Mouse (Mus musculus): ENCODE results near the gene Olfr1121. TPM values are rescaled to one million over a fixed set of nuclear protein-coding genes. Genes with fewer than 3 reads are reported as not detected.

The Olfr1121 gene
- total and polyA plus RNA-seq, 3 experiments = not detected

Other genes starting within 250 kb of the Olfr1121 start
- gene Olfr1110, start 229.6 kb upstream of the Olfr1121 start, total RNA-seq (2012; rRNA removed) = not detected in 2 replicates
- gene Olfr1110, start 229.6 kb upstream of the Olfr1121 start, polyA plus RNA-seq (2012; ENCODE audit: insufficient read depth in 1 of 2, insufficient read length in 2 of 2, low read depth in 1 of 2, low replicate concordance in 2 of 2, missing spikeins in 1 of 2) = not detected
- gene Olfr1111, start 217.3 kb upstream of the Olfr1121 start, total RNA-seq (2012; rRNA removed) = not detected in 2 replicates
- gene Olfr1111, start 217.3 kb upstream of the Olfr1121 start, polyA plus RNA-seq (2012; ENCODE audit: insufficient read depth in 1 of 2, insufficient read length in 2 of 2, low read depth in 1 of 2, low replicate concordance in 2 of 2, missing spikeins in 1 of 2) = not detected
- not detected in 2 replicates for gene Olfr1112, start 182.1 kb upstream of the Olfr1121 start, total RNA-seq (2012; rRNA removed)
- gene Olfr1112, start 182.1 kb upstream of the Olfr1121 start, polyA plus RNA-seq (2012; ENCODE audit: insufficient read depth in 1 of 2, insufficient read length in 2 of 2, low read depth in 1 of 2, low replicate concordance in 2 of 2, missing spikeins in 1 of 2) = not detected
- gene Olfr1113, start 160.9 kb upstream of the Olfr1121 start, total RNA-seq (2012; rRNA removed) = not detected in 2 replicates
- not detected for gene Olfr1113, start 160.9 kb upstream of the Olfr1121 start, polyA plus RNA-seq (2012; ENCODE audit: insufficient read depth in 1 of 2, insufficient read length in 2 of 2, low read depth in 1 of 2, low replicate concordance in 2 of 2, missing spikeins in 1 of 2)
- gene Olfr1115, start 121.9 kb upstream of the Olfr1121 start, total RNA-seq (2012; rRNA removed) = not detected in 2 replicates
- not detected for gene Olfr1115, start 121.9 kb upstream of the Olfr1121 start, polyA plus RNA-seq (2012; ENCODE audit: insufficient read depth in 1 of 2, insufficient read length in 2 of 2, low read depth in 1 of 2, low replicate concordance in 2 of 2, missing spikeins in 1 of 2)
- not detected in 2 replicates for gene Olfr1116, start 102.4 kb upstream of the Olfr1121 start, total RNA-seq (2012; rRNA removed)
- gene Olfr1116, start 102.4 kb upstream of the Olfr1121 start, polyA plus RNA-seq (2012; ENCODE audit: insufficient read depth in 1 of 2, insufficient read length in 2 of 2, low read depth in 1 of 2, low replicate concordance in 2 of 2, missing spikeins in 1 of 2) = under 1 TPM in 1 of 2 experiments, not detected in 1; 0.01 TPM
- gene Olfr1118, start 62.3 kb upstream of the Olfr1121 start, total RNA-seq (2012; rRNA removed) = not detected in 2 replicates
- not detected for gene Olfr1118, start 62.3 kb upstream of the Olfr1121 start, polyA plus RNA-seq (2012; ENCODE audit: insufficient read depth in 1 of 2, insufficient read length in 2 of 2, low read depth in 1 of 2, low replicate concordance in 2 of 2, missing spikeins in 1 of 2)
- gene Olfr1120, start 15.1 kb upstream of the Olfr1121 start, total RNA-seq (2012; rRNA removed) = not detected in 2 replicates
- not detected for gene Olfr1120, start 15.1 kb upstream of the Olfr1121 start, polyA plus RNA-seq (2012; ENCODE audit: insufficient read depth in 1 of 2, insufficient read length in 2 of 2, low read depth in 1 of 2, low replicate concordance in 2 of 2, missing spikeins in 1 of 2)
- gene Olfr1122, start 16.0 kb downstream of the Olfr1121 start, total RNA-seq (2012; rRNA removed) = not detected in 2 replicates
- not detected for gene Olfr1122, start 16.0 kb downstream of the Olfr1121 start, polyA plus RNA-seq (2012; ENCODE audit: insufficient read depth in 1 of 2, insufficient read length in 2 of 2, low read depth in 1 of 2, low replicate concordance in 2 of 2, missing spikeins in 1 of 2)
- gene Olfr1123, start 46.7 kb downstream of the Olfr1121 start, total RNA-seq (2012; rRNA removed) = not detected in 2 replicates
- gene Olfr1123, start 46.7 kb downstream of the Olfr1121 start, polyA plus RNA-seq (2012; ENCODE audit: insufficient read depth in 1 of 2, insufficient read length in 2 of 2, low read depth in 1 of 2, low replicate concordance in 2 of 2, missing spikeins in 1 of 2) = not detected
- gene Olfr1124, start 60.4 kb downstream of the Olfr1121 start, total RNA-seq (2012; rRNA removed) = not detected in 2 replicates
- gene Olfr1124, start 60.4 kb downstream of the Olfr1121 start, polyA plus RNA-seq (2012; ENCODE audit: insufficient read depth in 1 of 2, insufficient read length in 2 of 2, low read depth in 1 of 2, low replicate concordance in 2 of 2, missing spikeins in 1 of 2) = not detected
- not detected in 2 replicates for gene Olfr1126, start 84.1 kb downstream of the Olfr1121 start, total RNA-seq (2012; rRNA removed)
- gene Olfr1126, start 84.1 kb downstream of the Olfr1121 start, polyA plus RNA-seq (2012; ENCODE audit: insufficient read depth in 1 of 2, insufficient read length in 2 of 2, low read depth in 1 of 2, low replicate concordance in 2 of 2, missing spikeins in 1 of 2) = not detected
- gene Pramel7, start 127.2 kb downstream of the Olfr1121 start, total RNA-seq (2012; rRNA removed) = not detected in 2 replicates
- not detected for gene Pramel7, start 127.2 kb downstream of the Olfr1121 start, polyA plus RNA-seq (2012; ENCODE audit: insufficient read depth in 1 of 2, insufficient read length in 2 of 2, low read depth in 1 of 2, low replicate concordance in 2 of 2, missing spikeins in 1 of 2)
- not detected in 2 replicates for gene Pramel6, start 136.7 kb downstream of the Olfr1121 start, total RNA-seq (2012; rRNA removed)
- not detected for gene Pramel6, start 136.7 kb downstream of the Olfr1121 start, polyA plus RNA-seq (2012; ENCODE audit: insufficient read depth in 1 of 2, insufficient read length in 2 of 2, low read depth in 1 of 2, low replicate concordance in 2 of 2, missing spikeins in 1 of 2)
- gene Olfr153, start 161.9 kb downstream of the Olfr1121 start, total RNA-seq (2012; rRNA removed) = not detected in 2 replicates
- not detected for gene Olfr153, start 161.9 kb downstream of the Olfr1121 start, polyA plus RNA-seq (2012; ENCODE audit: insufficient read depth in 1 of 2, insufficient read length in 2 of 2, low read depth in 1 of 2, low replicate concordance in 2 of 2, missing spikeins in 1 of 2)
- gene Olfr1128, start 175.6 kb downstream of the Olfr1121 start, total RNA-seq (2012; rRNA removed) = not detected in 2 replicates
- gene Olfr1128, start 175.6 kb downstream of the Olfr1121 start, polyA plus RNA-seq (2012; ENCODE audit: insufficient read depth in 1 of 2, insufficient read length in 2 of 2, low read depth in 1 of 2, low replicate concordance in 2 of 2, missing spikeins in 1 of 2) = not detected
- not detected in 2 replicates for gene Olfr1129, start 204.0 kb downstream of the Olfr1121 start, total RNA-seq (2012; rRNA removed)
- gene Olfr1129, start 204.0 kb downstream of the Olfr1121 start, polyA plus RNA-seq (2012; ENCODE audit: insufficient read depth in 1 of 2, insufficient read length in 2 of 2, low read depth in 1 of 2, low replicate concordance in 2 of 2, missing spikeins in 1 of 2) = under 1 TPM in 1 of 2 experiments, not detected in 1; 0.06 TPM
- not detected in 2 replicates for gene Olfr1130, start 236.3 kb downstream of the Olfr1121 start, total RNA-seq (2012; rRNA removed)
- not detected for gene Olfr1130, start 236.3 kb downstream of the Olfr1121 start, polyA plus RNA-seq (2012; ENCODE audit: insufficient read depth in 1 of 2, insufficient read length in 2 of 2, low read depth in 1 of 2, low replicate concordance in 2 of 2, missing spikeins in 1 of 2)